Mouse (Mus musculus) ES-E14 (cell line): ENCODE results near the gene Samd11. TPM values are rescaled to one million over a fixed set of nuclear protein-coding genes. Genes with fewer than 3 reads are reported as not detected.

Experiments
- DNase-seq: peaks from one replicate; pipeline ENCODE4 v3.0.0-alpha.2; 2013; ENCODE audit warnings: low read depth, low spot score
- H3K27ac ChIP-seq: 2 replicates; pipeline ENCODE4 v1.5.1; 2012; ENCODE audit warnings: low read depth, mild to moderate bottlenecking, low read length, moderate library complexity, mixed read lengths; ENCODE audit not compliant: poor library complexity, insufficient read depth, severe bottlenecking
- H3K36me3 ChIP-seq: 2 replicates; pipeline ENCODE4 v1.6.1; 2012; ENCODE audit warnings: mild to moderate bottlenecking, low read length, moderate library complexity, mixed read lengths; ENCODE audit not compliant: control insufficient read depth, poor library complexity, insufficient read depth, severe bottlenecking
- H3K4me1 ChIP-seq, 2 experiments: fragments of 150-350 bp in 1 of 2; sonication (generic) in 1 of 2; 2 replicates each; pipeline ENCODE4 v1.6.1; 2012; ENCODE audit warnings: low read length in 2 of 2, mild to moderate bottlenecking in 1 of 2, mixed read lengths in 1 of 2; ENCODE audit not compliant: control insufficient read depth in 2 of 2, insufficient read depth in 2 of 2, poor library complexity in 1 of 2
- H3K4me3 ChIP-seq, 2 experiments: fragments of 150-350 bp in 1 of 2; sonication (generic) in 1 of 2; 2 replicates each; pipeline ENCODE4 v1.5.1; 2012; ENCODE audit warnings: low read length in 2 of 2, low read depth in 1 of 2, mild to moderate bottlenecking in 1 of 2, mixed read lengths in 1 of 2; ENCODE audit not compliant: insufficient read depth in 1 of 2, poor library complexity in 1 of 2, severe bottlenecking in 1 of 2
- H3K9ac ChIP-seq: 2 replicates; pipeline ENCODE4 v1.6.1; 2012; ENCODE audit warnings: low read depth, mild to moderate bottlenecking, low read length, mixed read lengths; ENCODE audit not compliant: poor library complexity, insufficient read depth, severe bottlenecking
- H3K9me3 ChIP-seq: fragments of 150-350 bp; sonication (generic); 2 replicates; pipeline ENCODE4 v1.6.1; 2012; ENCODE audit warnings: low read depth, mild to moderate bottlenecking, low read length; ENCODE audit not compliant: control insufficient read depth, insufficient read depth
- CHD2 ChIP-seq: IDR thresholded peaks from 2 replicates; pipeline ENCODE4 v1.6.1; 2014; ENCODE audit warnings: mild to moderate bottlenecking, low read depth, low read length, inconsistent platforms
- HCFC1 ChIP-seq: IDR thresholded peaks from 2 replicates; pipeline ENCODE4 v1.6.1; 2012; ENCODE audit warnings: low read length, inconsistent platforms, borderline replicate concordance; ENCODE audit not compliant: insufficient read depth
- MAFK ChIP-seq: IDR thresholded peaks from 2 replicates; pipeline ENCODE4 v1.6.1; 2014; ENCODE audit warnings: mild to moderate bottlenecking, low read depth, low read length, inconsistent platforms; ENCODE audit not compliant: insufficient read depth
- ZC3H11A ChIP-seq: IDR thresholded peaks from 2 replicates; pipeline ENCODE4 v1.6.1; 2012; ENCODE audit warnings: low read depth, mild to moderate bottlenecking, inconsistent platforms, low read length, borderline replicate concordance
- ZNF384 ChIP-seq: IDR thresholded peaks from 2 replicates; pipeline ENCODE4 v1.6.1; 2012; ENCODE audit warnings: low read depth, low read length, inconsistent platforms
- in situ Hi-C, 2 experiments: fragments of 600-800 bp; cut with MboI; formaldehyde crosslinking; loops; one replicate each; pipeline ENCODE4 v1.15.1; 2025; ENCODE audit warnings: low sequenced_read_pairs in 2 of 2, inconsistent platforms in 1 of 2; ENCODE audit not compliant: unreplicated experiment in 2 of 2
- total RNA-seq: library from RNA; depleted of rRNA; stranded (reverse); fragments of 300-350 nt; gene quantifications from 2 replicates; pipeline ENCODE4 v1.2.3, GENCODE M21; 2012

Samd11 gene
- total RNA-seq, 1 experiment = 1.4 TPM

DNA sequence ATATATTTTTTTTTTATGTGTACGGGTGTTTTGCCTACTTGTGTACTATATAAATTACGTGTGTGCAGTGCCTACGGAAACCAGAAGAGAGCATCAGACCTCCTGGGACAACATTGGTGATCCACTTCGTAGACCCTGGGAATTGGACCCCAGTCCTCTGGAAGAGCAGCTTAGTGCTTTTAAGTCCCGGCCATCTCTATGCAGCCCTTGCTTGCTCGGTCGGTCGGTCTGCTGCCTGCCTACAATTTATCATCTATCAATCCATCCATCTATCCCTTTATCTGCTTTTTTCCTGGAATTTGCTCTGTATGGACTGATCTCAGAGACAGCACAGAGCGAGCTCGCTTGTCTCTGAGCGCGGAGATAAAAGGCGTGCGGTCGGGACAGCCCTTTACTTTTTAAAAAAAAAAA is 20.1 kb downstream of the Samd11 start:
- Histone ChIP-seq H3K9me3 (no peaks in the 10 kb centered on the region; the same call in 1 of the 2 replicates), H3K4me1 (peaks cover 0 to 11% of the 10 kb centered on the region in 2 experiments; a peak in 1 of 4 replicates), H3K36me3 (peaks cover 53% of the 10 kb centered on the region), H3K9ac (peak overlapping the region; percentile 76), H3K27ac (no peak overlapping the region), H3K4me3 (peak overlapping the region; percentile 98)
- DNase-seq = no peak
- TF ChIP-seq HCFC1 (no peak), ZNF384 (no peak), MAFK (no peak), CHD2 (no peak), ZC3H11A (no peak)
- in situ Hi-C loops = no loop called here

DNA sequence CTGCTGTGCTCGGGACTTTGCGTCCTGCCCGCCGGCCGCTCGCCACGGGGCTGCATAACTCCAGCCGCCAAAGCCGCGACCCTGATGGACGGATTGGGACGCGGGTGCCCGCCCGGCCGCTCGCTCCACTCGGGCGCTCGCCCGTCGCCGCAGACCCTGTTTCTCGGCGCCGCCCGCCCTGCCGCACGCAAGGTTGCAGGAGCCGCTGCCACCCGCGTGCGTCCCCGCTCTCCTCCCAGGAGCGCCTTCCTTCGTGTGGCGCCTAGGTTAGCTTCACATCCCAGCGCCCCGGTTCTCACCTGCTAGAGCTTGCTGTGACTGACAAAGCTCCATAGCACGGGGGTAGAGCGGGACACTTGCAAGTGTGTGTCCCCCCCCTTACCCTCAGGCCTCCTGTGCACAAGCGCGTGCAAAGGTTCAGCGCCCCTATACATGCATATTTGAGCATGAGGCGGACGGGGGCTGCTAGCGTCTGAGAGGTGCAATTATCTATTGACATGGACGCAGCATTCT is 20.7 kb downstream of the Samd11 start, which contains the start of gene Plekhn1:
Gene Plekhn1 (minus strand): TSS at position 157 of the 513 bp plus-strand sequence.
- TF ChIP-seq ZC3H11A (no peak), HCFC1 (no peak), CHD2 (no peak), ZNF384 (no peak), MAFK (no peak)
- in situ Hi-C loops = no loop called here
- H3K36me3 ChIP-seq = peaks cover 53% of the 10 kb centered on the region

DNA sequence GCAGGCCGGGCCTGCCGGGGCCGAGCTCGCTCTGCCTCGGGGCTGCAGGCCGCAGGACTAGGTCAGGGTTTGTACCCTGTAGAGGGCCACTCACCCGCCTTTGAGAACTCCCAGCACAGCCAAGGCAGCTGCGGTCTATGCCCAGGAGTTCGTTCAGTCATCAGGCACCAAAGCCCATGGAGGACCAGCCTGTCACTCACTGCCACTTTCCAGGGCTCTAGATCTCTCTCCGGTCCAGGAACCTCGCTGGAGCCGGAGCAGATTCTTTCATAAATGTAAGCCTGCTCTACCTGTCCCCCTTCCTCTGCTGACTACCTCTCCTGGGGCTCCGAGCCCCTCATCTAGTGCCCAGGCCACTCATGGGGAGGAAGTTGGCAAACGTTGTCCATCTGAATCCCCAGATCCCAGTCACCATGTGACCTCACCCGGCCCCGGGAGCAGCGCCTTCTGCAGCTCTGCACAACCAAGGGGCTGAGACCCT is 21.4 kb downstream of the Samd11 start:
- H3K4me1 ChIP-seq = peaks cover 0 to 11% of the 10 kb centered on the region in 2 experiments; a peak in 1 of 4 replicates
- peaks cover 47% of the 10 kb centered on the region for H3K36me3 ChIP-seq
- peak overlapping the region; percentile 48 for H3K9ac ChIP-seq
- no peak for DNase-seq
- H3K27ac ChIP-seq = no peak overlapping the region
- no peak for TF ChIP-seq MAFK
- TF ChIP-seq ZNF384 = no peak
- no peak for TF ChIP-seq HCFC1
- TF ChIP-seq ZC3H11A = no peak
- no peak for TF ChIP-seq CHD2
- peak overlapping the region; percentile 70 to 85 for H3K4me3 ChIP-seq
- in situ Hi-C loops = no loop called here
- H3K9me3 ChIP-seq = no peaks in the 10 kb centered on the region; the same call in 1 of the 2 replicates

More for the DNA sequence above, 20.7 kb downstream of the Samd11 start, which contains the start of gene Plekhn1:
- Histone ChIP-seq H3K4me1 (peaks cover 0 to 11% of the 10 kb centered on the region in 2 experiments; a peak in 1 of 4 replicates), H3K27ac (no peak within 1 kb of the TSS), H3K9me3 (no peaks in the 10 kb centered on the region; the same call in 1 of the 2 replicates), H3K4me3 (peak within 1 kb of the TSS; percentile 98), H3K9ac (peak within 1 kb of the TSS; percentile 85)
- peak; percentile 35 for DNase-seq

DNA sequence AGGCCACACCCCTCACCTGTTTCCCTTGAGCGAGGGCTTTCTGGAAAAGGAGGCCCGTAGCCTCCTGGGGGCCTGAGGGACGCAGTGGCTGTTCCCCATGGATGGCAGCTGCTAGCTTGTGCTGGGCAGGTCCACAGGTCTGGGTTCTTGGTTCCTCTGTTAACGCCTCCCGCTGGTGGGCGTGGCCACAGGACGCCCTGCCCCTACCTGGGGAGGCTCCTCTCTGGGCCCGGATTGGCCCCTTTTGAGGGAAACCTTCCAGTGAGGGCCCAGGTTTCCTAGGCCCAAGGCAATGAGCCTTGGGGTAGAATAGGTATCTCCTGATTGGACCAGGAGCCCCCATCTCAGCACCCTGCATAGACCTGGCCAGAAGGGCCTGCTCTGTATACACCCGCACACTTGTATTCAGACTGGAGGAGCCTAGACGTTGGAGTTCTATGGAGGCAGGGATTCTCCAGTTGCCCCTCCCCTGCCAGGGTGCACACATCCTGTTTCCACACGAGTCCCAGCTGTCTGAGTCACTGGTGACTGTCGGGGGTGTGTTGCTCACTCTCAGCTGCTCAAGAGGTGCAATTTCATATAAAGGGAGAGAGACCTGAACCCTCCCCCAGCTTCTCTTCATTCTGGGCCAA is 26.9 kb downstream of the Samd11 start:
- Histone ChIP-seq H3K9ac (peak overlapping the region; percentile 25; the same call in 1 of the 2 replicates), H3K4me1 (peaks cover 0 to 11% of the 10 kb centered on the region in 2 experiments; a peak in 1 of 4 replicates), H3K36me3 (peaks cover 32% of the 10 kb centered on the region), H3K27ac (no peak overlapping the region), H3K4me3 (peak overlapping the region; percentile 47 to 61), H3K9me3 (no peaks in the 10 kb centered on the region)
- in situ Hi-C loops = no loop called here
- TF ChIP-seq ZC3H11A (no peak), ZNF384 (no peak), HCFC1 (no peak), MAFK (no peak), CHD2 (no peak)
- DNase-seq = peak; percentile 61
